23 mouse cellular contexts compared by ENCODE assay signal in genomic region chr10:108726391-108726790, GRCm38 (mm10). TPM values are rescaled to one million over a fixed set of nuclear protein-coding genes. Genes with fewer than 3 reads are reported as not detected.
DNase-seq lines count a peak whose midpoint lies in the region; ATAC-seq and TF ChIP-seq lines count a peak whose summit lies in the region.
"Had no signal": no experiment of that assay in that cellular context is flagged by ENCODE, and none has a peak within 500 bp of the region (broad histone marks: within the 10 kb centered on the region; RNA-seq: fewer than 3 reads in every experiment).

No protein-coding gene starts in this region.

- H3K36me3 ChIP-seq in hindbrain, embryonic 16.5 days (ENCODE audit: control insufficient read depth, insufficient read depth, low read length) = no peaks in the 10 kb centered on the region
- H3K36me3 ChIP-seq: embryonic facial prominence, embryonic 13.5 days; embryonic facial prominence, embryonic 15.5 days; forebrain, embryonic 10.5 days; forebrain, embryonic 12.5 days had no signal

- H3K4me1 ChIP-seq in cortical plate, adult 2 months (ENCODE audit: control insufficient read depth, insufficient read depth, low read length) = peaks cover 7% of the 10 kb centered on the region
- H3K4me1 ChIP-seq in hindbrain, embryonic 16.5 days (ENCODE audit: control insufficient read depth, insufficient read depth, low read depth, low read length) = no peaks in the 10 kb centered on the region
- H3K4me1 ChIP-seq: embryonic facial prominence, embryonic 13.5 days; embryonic facial prominence, embryonic 15.5 days; forebrain, embryonic 10.5 days; forebrain, embryonic 12.5 days had no signal

- H3K4me3 ChIP-seq in layer of hippocampus, adult 2 months = no peak overlapping the region
- no peak overlapping the region for H3K4me3 ChIP-seq in cortical plate, adult 2 months (ENCODE audit: insufficient read depth, low read length)
- no peak overlapping the region for H3K4me3 ChIP-seq in hindbrain, embryonic 16.5 days (ENCODE audit: low read length)
- H3K4me3 ChIP-seq: embryonic facial prominence, embryonic 13.5 days; embryonic facial prominence, embryonic 15.5 days; erythroblast, embryonic 14.5 days; forebrain, embryonic 10.5 days; forebrain, embryonic 12.5 days had no signal

- TF ChIP-seq POLR2A in cortical plate, adult 2 months (IDR thresholded peaks at IDR 0.05; ENCODE audit: extremely low read depth, insufficient read depth, low read length) = no peak

- no peak for ATAC-seq in hindbrain, embryonic 16.5 days
- ATAC-seq: forebrain, embryonic 14.5 days; forebrain, embryonic 16.5 days had no signal

- no peaks in the 10 kb centered on the region for H3K27me3 ChIP-seq in hindbrain, embryonic 16.5 days (replicated peaks; ENCODE audit: control insufficient read depth, insufficient read depth, low read length)
- H3K27me3 ChIP-seq: embryonic facial prominence, embryonic 13.5 days; embryonic facial prominence, embryonic 15.5 days; forebrain, embryonic 12.5 days had no signal

- H3K4me2 ChIP-seq in hindbrain, embryonic 16.5 days (ENCODE audit: low read length) = no peak overlapping the region
- H3K4me2 ChIP-seq: embryonic facial prominence, embryonic 13.5 days; embryonic facial prominence, embryonic 15.5 days; forebrain, embryonic 12.5 days had no signal

- peak overlapping the region; percentile 70 for H3K27ac ChIP-seq in layer of hippocampus, adult 2 months
- peak overlapping the region; percentile 77; the same call in 1 of the 2 replicates for H3K27ac ChIP-seq in cortical plate, adult 2 months (ENCODE audit: insufficient read depth, low read length)
- no peak overlapping the region for H3K27ac ChIP-seq in hindbrain, embryonic 16.5 days (ENCODE audit: low read depth, low read length)
- H3K27ac ChIP-seq: embryonic facial prominence, embryonic 13.5 days; embryonic facial prominence, embryonic 15.5 days; forebrain, embryonic 10.5 days; forebrain, embryonic 12.5 days had no signal

- H3K9me3 ChIP-seq in hindbrain, embryonic 16.5 days (ENCODE audit: control insufficient read depth, low read length) = no peaks in the 10 kb centered on the region
- H3K9me3 ChIP-seq: embryonic facial prominence, embryonic 13.5 days; embryonic facial prominence, embryonic 15.5 days; forebrain, embryonic 10.5 days; forebrain, embryonic 12.5 days had no signal

- no peak for TF ChIP-seq CTCF in layer of hippocampus, adult 2 months (conservative IDR thresholded peaks at IDR 0.05)
- TF ChIP-seq CTCF in cortical plate, adult 2 months (IDR thresholded peaks at IDR 0.05; ENCODE audit: extremely low read depth, insufficient read depth, low read length) = no peak

- DNase-seq in layer of hippocampus, adult 2 months (ENCODE audit: low spot score in 2 of 2) = no peak
- no peak for DNase-seq in layer of hippocampus, adult 18-20 months (ENCODE audit: low spot score in 2 of 2)
- DNase-seq in brain, adult 2 months (ENCODE audit: low read depth, low spot score) = peak; percentile 64
- no peak for DNase-seq in heart, adult 9 months (ENCODE audit: low spot score in 2 of 2)
- DNase-seq: adrenal gland, adult 2 months; adrenal gland, postnatal 10 days; adrenal gland, postnatal 25 days; cerebellum, adult 2 months; cerebellum, postnatal 25 days; embryo, embryonic 11 days had no signal

- no peak overlapping the region for H3K9ac ChIP-seq in hindbrain, embryonic 16.5 days (ENCODE audit: low read depth, low read length)
- H3K9ac ChIP-seq: embryonic facial prominence, embryonic 13.5 days; embryonic facial prominence, embryonic 15.5 days; forebrain, embryonic 12.5 days had no signal

- 87% methylated on average over 4 of the region's 4 CpGs for WGBS in hindbrain, embryonic 16.5 days

RNA-seq across cellular contexts. Expression of gene Gm5136, which starts 26.4 kb away (rescaled TPM):
- total RNA-seq in layer of hippocampus, adult 2 months (2021) = 1 to 10 TPM; 3.5 TPM
- 1 to 10 TPM; 1.9 to 2.7 TPM for total RNA-seq in layer of hippocampus, adult 18-20 months (2021)
- 1.6 and 2.2 TPM in 2 replicates for polyA plus RNA-seq in cortical plate, adult 2 months (2012; rRNA removed)
- polyA plus RNA-seq in hindbrain, embryonic 16.5 days (2015; fragmentation: Nextera tagmentation; extraction: Ambion mirVana) = 0.19 and 0.29 TPM in 2 replicates
- total RNA-seq: adrenal gland, adult 2 months; adrenal gland, postnatal 10 days; adrenal gland, postnatal 25 days; adrenal gland, postnatal 4 days; MEL had no signal
- polyA plus RNA-seq: adrenal gland, adult 2 months; C2C12; embryonic facial prominence, embryonic 11.5 days; embryonic facial prominence, embryonic 13.5 days; embryonic facial prominence, embryonic 15.5 days; erythroblast, embryonic 14.5 days; forebrain, embryonic 10.5 days; forebrain, embryonic 14.5 days had no signal
